Mouse (Mus musculus): ENCODE data around the gene Cpsf4l. TPM values are rescaled to one million over a fixed set of nuclear protein-coding genes. Genes with fewer than 3 reads are reported as not detected.
A peak's percentile ranks its signal among the peaks of the same experiment; 100 is the strongest.

Cpsf4l gene
- total RNA-seq, 2 experiments from 2014 or later, result not detected

DNA sequence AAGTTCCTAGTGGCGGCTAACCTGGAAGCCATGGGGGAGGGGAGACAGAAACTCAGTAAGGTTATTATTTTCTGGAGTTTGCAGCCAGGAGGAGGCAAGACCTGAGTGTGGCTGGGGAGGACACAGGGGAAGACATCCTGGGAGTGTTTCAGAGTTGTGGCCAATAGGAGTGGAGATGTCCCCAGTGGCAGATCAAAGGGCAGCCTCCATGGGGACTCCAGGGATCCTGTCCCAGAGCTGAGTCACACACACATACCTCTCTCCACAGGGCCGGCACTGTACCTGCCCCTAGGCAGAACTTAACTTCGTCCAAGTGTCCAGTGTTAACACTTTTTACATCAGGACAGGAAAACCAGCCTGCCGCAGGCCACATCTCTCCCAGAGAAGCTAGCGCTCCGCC is 25.3 kb upstream of the Cpsf4l start:
- no peak for DNase-seq

DNA sequence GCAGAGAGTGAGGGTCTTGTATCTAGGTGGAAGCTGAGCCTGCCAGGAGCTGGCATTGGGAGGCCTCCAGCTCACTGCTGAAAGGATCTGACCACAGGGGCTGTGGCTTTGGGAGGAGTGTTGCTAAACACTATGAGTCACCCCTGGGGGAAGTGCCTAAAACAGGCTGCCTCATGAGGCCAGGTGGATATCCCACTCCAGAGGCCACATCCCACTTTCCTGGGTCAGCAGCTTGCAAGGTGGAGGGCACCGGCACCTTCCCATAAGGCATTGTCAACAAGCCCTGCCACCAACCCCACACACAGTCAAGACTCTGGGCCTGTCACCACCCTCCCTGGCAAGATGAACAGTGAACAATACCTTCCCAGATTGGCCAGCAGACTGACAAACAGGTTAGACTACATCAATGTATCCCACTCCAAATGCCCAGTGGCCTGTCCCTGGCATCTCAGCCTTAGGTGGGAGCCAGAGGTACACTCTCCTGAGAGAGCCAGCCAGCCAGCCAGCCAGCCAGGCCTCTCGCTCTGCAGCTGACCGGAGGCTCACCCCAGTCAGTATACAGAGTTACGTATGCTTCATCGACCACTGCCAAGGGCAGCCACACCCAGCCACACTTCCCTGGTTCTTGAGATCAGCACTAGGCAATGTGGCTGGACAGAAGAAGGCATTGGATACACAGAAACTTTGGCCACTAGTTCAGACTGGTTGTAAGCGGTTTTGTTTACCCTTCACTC is 24.0 kb upstream of the Cpsf4l start:
- DNase-seq, result peak; percentile 48

DNA sequence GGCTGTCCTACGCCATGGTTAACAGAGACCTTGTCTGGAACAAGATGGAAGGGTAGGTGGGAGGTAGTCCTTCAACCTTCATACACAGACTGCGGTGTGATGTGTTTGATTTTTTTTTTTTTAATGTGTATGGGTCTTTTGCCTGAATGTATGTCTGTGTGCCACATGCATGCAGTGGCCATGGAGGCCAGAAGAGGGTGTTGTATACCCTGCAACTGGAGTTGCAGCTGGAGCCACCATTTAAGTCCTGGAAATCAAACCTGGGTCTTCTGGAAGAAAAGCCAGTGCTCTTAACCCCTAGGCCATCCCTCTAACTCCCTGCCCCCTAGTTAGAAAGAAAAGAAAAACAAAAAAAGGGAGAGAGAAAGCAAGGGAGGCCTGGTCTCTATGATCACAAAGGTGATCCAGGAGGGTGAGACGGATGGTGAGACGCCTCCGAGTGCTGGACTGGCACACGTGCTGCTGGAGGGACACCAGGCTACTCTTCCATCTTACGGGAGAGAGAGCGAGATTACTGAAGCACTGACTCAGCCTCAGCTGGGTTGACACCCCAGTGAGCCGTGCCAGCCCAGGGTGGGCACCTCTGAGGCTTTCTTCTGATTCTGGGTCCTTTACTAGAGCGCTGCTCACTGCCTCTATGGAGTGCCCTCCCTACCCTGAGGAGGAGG is 22.3 kb upstream of the Cpsf4l start:
- no peak for DNase-seq

DNA sequence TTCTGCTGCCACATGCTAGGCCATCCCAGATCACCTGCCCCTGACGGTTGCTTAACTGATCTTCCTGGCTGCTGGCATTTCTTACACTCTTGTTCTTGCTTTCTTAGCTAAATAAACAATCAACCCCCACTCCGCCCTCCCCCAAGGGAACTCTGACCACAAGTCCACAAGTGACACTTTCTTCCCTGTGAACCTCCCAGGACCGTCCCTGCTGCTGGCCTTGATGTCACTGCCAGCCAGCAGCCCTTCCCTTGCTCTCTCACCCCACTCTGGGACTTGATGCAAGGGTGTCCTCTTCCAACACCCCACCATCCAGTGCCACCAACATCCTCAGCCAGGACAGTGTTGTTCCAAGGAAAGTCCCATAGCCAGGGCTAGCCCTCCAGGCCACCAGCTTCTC is 21.1 kb upstream of the Cpsf4l start:
- DNase-seq, result no peak

DNA sequence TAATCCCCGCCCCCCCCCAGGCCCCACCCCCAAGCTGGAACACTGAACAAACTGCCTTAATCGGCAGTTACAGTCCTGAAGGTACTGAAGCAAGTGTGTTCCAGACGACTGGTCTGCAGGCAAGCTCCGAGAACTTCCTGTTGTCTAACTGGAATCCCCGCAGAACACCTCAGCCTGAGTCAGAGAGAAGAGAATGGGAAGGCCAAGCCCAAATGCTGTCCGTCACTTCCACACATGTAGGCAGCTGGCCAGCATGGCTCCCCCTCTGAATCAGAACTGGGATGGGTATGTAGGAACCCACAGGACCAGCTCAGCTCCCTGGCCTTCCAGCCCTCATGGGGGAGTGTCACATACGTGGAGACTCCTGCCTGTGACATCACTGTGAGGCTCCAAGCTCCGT is 20.1 kb upstream of the Cpsf4l start:
- DNase-seq, result no peak

DNA sequence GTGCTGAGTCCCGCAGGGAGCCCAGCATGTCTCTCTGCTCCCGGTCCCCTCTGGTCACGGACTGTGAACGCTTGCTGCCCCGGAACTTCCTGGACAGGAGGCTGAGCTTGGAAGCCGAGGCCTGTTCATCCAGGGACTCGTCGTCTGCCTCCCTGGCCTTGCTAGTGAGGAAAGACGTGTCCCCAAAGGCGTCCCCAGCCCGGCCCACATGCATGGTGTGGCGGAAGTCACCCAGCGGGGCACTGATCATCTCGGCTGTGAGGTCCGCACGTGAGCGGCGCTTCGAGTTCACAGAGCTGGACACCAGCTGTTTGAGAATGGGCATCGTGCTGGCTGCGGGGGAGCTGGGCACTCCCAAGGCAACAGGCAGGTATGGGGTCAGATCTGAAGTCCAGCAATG is 19.4 kb upstream of the Cpsf4l start:
- DNase-seq, result no peak

DNA sequence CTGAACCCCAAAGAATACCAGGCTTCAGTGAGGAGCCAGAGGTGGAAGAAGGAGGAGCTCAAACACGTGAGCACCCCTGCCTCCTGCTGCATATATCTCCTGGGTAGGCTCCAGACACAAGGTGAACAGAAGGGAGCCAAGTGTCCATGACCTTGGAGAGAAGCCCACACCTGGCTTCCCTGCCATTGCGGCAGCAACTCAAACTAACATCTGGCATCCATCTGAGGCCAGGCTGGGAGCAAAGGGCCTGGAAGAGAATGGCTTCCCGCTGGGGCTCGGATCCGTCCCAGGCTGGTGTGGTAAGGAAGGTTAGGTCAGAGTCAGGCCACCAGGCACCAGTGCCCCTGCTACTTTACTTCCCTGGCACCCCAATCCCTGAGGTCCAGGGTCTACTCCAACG is 18.2 kb upstream of the Cpsf4l start:
- no peak for DNase-seq

DNA sequence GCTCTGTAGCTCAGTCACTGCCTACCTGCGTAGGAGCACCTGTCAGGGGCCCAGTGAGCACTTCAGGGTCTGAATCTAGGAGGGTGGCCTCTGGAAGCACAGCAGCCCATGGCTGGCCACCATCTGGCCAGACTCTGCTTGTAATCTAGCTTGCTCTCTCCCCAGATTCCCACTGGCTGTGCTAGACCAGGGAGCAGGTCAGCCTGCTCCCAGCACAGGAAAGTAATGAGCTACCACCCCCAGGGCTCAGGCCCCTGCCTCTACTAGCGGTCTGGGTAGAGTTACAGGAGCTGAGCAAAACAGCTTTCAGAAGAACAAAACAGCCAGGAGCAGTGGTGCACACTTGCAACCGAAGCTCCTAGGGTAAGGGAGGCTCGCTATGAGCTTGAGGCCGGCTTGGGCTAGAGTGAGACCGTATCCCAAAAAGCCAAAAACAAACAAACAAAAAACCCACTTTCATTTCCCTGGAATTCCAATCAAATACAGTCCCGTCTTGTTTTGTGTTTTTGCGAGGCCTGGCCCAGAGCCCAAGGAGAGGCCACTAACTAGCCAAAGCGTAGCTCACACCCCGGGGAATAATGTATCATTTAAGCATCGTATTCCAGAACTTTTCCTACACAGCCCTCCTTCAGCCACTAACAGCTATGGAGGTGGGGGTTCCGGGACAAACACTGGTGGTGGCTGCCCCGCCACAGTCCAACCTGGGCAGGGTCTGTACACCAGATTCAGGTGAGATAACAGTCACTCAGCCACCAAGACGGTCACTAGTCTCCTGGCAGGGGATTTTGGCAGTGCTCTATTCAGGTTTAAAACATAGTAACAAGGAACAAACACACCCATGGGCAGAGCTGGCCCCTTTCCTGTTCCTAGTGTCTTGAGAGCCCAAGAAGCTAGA is 17.4 kb upstream of the Cpsf4l start:
- no peak for DNase-seq

DNA sequence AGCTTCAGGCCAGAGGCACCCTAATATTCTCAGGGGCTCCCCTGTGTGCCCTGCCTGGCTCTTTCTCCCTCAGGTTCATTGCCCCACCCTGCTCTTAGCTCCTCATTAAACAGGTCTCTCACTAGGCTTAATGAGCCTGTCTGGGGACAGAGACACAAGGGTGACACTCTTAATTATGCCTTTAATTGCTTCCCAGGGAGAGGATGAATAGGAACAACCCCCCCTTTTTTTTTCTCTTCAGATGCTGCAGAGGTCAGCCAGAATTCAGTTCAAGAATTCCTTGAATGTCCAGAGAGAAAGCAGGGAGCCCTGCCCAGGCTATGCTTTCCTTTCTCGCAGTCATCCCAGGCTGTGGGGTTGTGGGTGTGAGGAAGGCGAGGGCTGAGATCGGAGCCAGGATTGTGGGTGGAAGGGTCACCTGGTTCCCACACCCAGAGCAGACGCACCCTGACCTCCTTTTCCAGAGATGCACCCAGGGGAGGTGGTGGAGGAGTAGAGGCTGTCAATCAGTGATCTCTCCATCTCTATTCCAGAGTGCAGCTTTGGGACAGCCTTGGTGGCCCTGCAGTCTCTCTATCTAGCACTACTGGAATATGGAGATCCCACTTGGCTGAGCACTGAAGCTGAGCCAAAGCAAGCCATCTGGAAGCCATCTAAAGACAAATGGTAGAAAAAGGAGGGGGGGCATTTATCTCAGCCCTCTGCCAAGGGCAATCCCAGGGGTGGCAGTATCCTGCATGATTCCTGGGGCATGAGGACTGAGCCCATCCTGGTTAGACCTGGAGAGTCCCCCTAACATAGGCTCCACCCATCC is 15.6 kb upstream of the Cpsf4l start:
- peak; percentile 53 for DNase-seq

DNA sequence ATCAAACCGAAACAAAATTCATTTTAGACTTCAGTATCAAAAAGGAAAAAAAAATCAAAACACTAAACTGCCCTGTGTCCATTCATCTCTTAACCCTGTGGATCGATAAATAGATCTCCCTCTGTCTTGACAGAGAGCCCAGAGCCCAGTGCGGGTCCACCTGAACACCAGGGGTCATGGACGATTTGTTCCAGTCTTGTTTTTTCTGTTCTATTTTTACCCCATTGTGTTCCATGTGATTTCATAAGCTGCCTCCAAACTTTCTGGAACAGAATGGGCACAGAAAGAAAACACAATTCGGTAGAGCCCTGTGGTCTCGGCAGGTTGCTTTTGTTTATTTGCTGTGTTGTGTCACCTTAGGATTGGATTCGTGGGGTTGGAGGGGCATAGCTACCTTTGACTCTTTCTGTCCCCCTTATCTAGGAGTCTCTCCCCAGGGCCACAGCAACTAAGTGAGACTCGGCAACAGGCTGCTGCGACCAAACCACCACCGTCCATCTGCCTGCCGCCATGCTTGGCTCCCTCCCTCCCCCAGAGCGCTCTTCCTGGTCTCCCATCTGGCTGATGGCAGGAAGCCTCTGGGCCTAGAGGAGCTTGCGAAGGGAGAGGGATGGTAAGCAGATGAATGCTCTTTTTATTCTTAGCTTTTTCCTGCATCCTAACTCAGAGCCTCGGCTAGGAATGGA is 12.7 kb upstream of the Cpsf4l start:
- DNase-seq, result no peak

DNA sequence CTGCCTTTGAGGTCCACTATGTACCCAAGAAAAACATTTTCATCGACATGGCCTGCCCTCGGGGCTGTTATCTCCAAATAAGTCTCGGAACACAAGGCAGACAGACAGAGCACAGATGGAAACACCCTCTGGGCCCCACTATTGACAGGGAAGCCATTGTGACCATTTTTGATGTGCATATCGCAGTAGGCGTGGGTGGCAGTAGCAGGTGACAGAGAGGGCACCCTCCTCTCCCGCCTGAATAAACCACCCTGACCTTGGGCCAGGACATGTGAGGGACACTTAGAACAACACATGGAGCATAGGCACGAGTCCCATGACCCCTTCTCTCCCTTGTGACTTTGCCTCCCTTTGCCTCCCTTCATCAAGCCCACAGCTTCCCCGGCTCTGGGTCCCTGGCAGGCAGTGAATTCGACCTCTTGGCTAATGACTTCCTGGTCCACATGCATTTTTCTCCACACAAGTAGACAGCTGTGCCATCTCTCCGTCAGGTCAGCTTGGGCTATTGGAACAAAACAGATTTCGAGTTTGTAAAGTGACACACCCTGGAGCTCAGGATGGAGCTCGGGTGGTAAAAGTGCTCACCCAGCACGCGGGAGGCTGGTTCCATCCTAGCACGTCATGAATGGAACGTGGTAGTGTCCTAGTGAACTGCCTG is 8.1 kb upstream of the Cpsf4l start:
- DNase-seq, result no peak

DNA sequence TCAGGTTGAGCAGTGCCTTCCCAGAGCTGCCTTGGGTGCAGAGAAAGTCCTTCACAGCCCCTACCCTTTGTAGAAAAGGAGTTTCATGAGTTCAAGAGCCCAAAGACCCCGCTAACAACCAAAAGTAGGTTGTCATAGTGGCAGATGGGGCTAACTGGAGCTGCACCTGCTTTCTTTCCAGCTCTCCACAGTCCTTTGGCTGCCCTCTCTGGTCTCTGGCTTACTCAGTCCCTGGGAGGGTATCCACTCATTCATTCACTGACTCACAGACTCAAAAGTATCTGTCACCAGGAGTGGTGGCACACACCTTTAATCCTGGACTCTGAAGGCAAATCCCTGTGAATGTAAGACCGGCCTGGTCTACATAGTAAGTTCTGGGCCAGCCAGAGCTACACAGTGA is 6.3 kb upstream of the Cpsf4l start:
- no peak for DNase-seq

DNA sequence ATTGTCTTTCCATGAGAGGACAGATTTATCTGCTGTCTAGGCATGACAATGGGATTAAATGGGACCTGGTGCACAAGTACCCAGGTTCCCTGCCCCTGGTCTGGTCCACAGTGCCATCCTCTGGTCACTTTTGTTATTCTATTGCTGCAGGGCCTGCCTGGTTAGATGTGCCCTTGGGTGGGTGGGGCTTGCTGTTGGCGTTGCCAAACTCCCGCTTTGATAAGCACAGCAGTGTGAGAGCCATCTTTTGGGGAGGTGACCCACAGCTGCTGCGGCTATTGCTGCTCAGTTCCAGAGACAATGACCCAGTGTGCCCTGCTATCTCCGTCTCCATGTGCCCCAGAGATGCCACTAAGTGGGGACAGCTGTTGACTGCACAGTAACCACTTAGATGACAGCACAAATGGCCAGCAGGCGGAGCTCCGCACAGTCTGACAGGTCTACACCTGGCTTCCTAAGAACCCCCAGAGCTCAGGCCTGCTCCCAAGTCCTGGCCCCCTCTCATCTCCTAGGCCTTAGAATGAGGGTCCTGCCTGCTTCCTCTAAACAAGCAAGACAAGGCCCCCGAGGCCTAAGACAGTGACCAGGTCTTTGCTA is 5.4 kb upstream of the Cpsf4l start:
- DNase-seq, result no peak

DNA sequence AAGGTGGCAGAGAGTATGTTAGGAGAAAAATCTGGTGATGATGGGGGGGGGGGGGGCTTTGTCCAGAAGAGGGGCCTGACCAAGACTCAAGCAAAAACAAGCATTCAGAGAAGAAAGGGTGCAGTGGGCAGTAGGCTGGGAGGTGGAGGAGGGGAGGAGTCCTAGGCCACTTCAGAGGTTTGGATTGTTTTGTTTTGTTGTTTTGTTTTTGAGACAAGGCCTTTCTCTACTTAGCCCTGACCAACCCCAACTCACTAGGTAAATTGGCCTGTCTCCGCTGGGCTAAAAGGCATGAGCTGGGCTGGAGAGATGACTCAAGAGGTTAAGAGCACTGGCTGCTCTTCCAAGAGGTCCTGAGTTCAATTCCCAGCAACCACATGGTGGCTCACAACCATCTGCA is 1.2 kb upstream of the Cpsf4l start:
- DNase-seq, result no peak

DNA sequence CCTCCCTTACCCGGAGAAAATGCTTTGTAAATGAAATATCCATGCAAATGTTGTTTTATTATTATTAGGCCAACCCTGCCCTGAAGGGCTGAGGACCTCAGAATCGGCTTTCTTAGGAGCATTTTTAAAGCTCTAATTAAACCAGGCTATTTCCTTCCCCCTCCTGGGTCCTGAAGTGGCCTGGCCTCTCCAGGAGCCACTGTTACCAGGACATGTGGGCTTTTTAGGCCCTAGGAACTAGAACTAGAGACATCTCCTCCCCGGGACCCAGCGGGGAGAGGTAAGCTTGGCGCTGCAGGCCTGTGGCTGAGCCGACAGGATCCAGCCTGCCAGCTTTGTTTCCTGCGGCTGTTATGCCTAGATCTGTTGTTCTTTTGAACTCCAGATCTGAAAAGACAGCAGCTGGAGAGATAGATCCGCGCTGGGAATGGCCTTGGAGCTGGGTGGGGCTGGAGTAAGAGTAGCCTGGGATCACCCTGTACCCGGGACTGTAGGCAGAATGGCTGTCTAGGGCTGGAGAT is 500 bp upstream of the Cpsf4l start:
- no peak for DNase-seq

DNA sequence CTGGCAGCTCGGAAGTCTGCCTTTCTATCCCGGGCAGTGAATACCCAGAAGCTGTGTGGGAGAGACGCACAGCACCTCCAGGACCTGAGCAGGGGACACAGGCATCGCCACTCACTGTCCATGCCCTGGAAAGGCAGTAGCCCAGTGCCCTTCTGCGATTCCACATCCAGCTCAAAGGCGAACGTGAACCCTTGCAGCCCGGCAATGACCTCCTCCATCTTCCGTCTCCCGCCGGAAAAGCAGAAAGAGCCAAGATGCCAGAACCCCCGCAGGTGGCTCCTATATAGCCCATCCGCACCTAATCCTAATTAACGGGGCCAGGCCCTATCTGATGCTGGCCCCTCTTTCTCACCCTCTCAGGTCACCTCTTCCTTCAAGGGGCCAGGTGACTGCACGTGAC is 545 bp downstream of the Cpsf4l start:
- no peak for DNase-seq

DNA sequence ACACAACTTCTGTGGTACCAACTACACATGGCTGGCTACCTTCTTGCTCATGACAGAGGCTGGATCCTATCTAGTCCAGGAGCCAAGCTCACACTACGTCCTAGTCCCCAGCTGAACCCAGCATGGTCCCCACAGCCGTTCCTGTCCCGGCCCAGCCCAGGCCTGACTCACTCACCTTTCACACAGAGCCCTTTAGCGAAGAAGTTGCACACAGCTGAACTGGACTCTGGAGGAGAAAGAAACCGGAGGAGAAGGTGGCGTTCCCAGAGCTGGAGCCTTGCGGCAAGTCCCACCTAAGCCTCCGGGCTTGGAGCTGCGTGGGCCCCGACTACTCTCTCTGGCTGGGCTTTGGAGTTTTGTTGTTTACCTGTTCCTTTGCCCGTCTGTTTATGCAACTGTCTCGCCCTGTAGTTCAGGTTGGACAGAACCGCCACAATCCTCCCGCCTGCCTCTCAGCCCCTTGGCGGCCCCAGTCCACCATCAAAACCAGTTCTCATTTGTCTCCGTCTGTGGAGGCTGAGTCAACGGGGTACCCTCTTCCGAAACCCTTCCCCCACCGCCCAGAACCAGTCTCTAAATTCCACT is 1.1 kb downstream of the Cpsf4l start:
- DNase-seq, result no peak

DNA sequence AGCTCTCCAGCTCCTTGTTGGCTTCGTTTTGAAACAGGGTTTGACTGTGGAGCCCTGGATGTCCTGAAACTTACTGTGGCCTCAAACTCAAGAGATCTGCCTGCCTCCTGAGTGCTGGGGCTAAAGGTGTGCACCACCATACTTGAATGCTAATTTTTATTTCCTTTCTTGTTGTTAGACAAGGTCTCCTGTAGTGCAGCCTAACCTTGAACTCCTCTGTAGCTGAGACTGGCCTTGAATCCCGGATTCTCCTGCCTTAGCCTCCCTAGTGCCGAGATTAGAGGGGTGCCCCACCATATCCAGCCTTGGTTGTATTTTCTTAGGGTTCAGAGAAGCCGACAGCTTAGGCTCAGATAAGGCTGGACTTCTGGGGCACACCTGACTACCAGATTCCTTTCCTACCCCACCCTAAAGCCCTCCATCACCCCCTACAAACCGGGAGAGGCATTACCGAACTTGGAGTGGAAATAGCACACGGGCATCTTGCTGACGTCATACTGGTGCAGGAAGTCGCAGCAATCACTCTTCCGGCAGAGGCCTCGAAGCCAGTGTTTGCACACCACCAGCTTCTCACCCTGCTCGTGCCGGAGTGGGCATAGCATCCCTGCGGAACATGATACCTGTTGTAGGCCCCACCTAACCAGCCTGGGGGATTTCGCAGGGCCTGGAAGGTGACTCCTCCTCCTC is 3.7 kb downstream of the Cpsf4l start:
- no peak for DNase-seq

DNA sequence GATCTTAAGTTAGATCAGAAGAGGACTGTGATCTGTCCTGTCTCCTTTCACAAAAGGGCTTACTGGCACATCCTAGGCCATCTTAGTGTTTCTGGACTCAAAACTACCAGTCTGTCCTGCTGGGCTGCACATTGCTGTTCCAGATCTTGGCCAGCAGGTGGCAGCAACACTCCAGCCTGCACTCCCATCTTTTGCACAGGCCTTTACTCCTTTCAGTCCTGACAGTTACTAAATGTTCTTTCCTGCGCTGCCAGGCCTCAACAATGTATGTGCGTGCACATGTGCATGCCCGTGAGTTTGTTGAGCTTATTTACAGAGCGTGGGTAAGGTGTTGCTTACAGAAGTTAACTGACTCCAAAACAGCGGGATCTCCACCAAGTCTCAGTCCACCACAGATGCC is 6.1 kb downstream of the Cpsf4l start:
- peak; percentile 85 for DNase-seq

DNA sequence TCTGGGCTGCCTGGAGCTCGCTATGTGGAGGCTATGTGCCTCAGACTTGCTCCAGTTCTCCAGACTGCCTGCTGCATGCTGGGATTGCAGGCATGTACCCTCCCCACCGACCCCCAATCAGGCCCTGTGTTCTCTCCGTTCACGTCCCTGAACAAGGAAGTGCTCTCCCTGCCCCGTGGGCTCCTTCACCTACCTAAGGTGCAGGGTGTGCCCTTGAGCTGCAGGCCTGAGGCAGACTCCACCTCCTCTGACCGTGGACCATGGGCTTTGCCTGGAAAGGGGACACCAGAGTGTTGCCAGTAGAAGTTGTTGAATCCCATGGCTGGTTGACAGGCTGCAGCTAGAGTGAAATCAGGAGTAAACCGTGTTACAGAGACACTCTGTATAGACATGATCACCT is 10.2 kb downstream of the Cpsf4l start:
- DNase-seq, result no peak
